Mouse (Mus musculus) liver, embryonic 14.5 days (tissue): ENCODE measurements around the gene Per1.

Source experiments
- CTCF ChIP-seq: IDR thresholded peaks from 2 replicates; pipeline ENCODE4 v1.5.1; 2016; ENCODE audit warnings: antibody characterized with exemption, low read depth, control low read depth
- EP300 ChIP-seq: IDR thresholded peaks from 2 replicates; pipeline ENCODE4 v1.6.1; 2016; ENCODE audit warnings: antibody characterized with exemption, low read depth

DNA sequence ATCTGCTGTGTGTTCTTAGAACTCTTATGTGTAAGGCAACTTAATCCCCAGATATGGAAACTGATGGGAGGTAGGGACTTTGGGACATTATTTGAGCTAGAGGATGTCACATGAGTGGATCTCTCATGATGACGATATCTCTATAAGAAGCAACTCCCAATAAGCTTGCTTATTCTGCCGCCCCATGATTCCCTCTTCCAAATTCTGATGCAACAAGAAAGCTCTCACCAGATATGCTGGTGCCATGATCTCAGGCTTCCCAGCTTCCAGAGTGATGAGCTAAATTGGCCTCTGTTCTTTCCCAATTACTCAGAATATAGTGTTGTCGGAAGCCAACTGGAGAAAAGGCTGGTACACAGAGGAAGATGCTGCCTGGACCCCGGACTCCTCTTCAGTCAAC is 16.8 kb downstream of the Per1 start:
- TF ChIP-seq CTCF (no peak), EP300 (no peak)
